ENCODE assay signal across 30 mouse cellular contexts in the genomic region with DNA sequence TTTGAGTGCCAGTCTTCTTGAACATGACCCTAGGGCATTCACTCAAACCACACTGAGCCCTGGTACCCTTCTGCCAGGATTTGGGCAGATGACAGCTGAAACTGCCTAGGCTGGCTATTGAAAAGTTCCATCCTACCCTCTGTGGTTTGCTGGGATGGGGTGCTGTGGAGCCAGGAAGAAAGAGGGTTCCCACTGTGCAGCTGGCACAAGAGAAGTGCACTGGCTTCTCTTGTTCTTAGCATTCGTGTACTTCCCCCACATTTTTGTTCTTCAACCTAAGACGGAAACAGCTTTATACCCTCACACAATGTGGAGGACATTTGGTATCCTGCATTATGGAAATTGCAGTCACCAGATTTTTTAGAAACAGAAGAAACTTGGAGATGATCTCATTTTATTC. TPM values are rescaled to one million over a fixed set of nuclear protein-coding genes. Genes with fewer than 3 reads are reported as not detected.
A peak's percentile ranks its signal among the peaks of the same experiment; 100 is the strongest.
DNase-seq lines count a peak whose midpoint lies in the region; ATAC-seq and TF ChIP-seq lines count a peak whose summit lies in the region.
"Had no signal": no experiment of that assay in that cellular context is flagged by ENCODE, and none has a peak within 500 bp of the region (broad histone marks: within the 10 kb centered on the region; RNA-seq: fewer than 3 reads in every experiment).

No protein-coding gene starts in this region.

- H3K27ac ChIP-seq in layer of hippocampus, adult 2 months, result peak overlapping the region; percentile 49; the same call in 1 of the 2 replicates
- H3K27ac ChIP-seq in spleen, adult 2 months (ENCODE audit: insufficient read depth, low read length), result 0 out of 2 replicates have a peak overlapping the region, but pooled peaks have one; percentile 6
- H3K27ac ChIP-seq in intestine, embryonic 16.5 days (ENCODE audit: low read length), result no peak overlapping the region
- H3K27ac ChIP-seq: embryonic facial prominence, embryonic 10.5 days; embryonic facial prominence, embryonic 13.5 days; heart, adult 2 months; heart, embryonic 10.5 days; heart, embryonic 13.5 days; hindbrain, embryonic 12.5 days; hindbrain, embryonic 15.5 days had no signal

- no peaks in the 10 kb centered on the region for H3K9me3 ChIP-seq in intestine, embryonic 16.5 days (ENCODE audit: control insufficient read depth, low read length)
- H3K9me3 ChIP-seq: embryonic facial prominence, embryonic 10.5 days; embryonic facial prominence, embryonic 13.5 days; G1E; heart, embryonic 10.5 days; heart, embryonic 13.5 days; hindbrain, embryonic 12.5 days; hindbrain, embryonic 15.5 days had no signal

- no peak overlapping the region for H3K4me3 ChIP-seq in layer of hippocampus, adult 2 months
- no peak overlapping the region for H3K4me3 ChIP-seq in spleen, adult 2 months (ENCODE audit: extremely low read depth, insufficient read depth, insufficient read length)
- no peak overlapping the region for H3K4me3 ChIP-seq in intestine, embryonic 16.5 days (ENCODE audit: low read length)
- H3K4me3 ChIP-seq: embryonic facial prominence, embryonic 10.5 days; embryonic facial prominence, embryonic 13.5 days; erythroblast, embryonic 14.5 days; heart, adult 2 months; heart, embryonic 10.5 days; heart, embryonic 13.5 days; hindbrain, embryonic 12.5 days; hindbrain, embryonic 15.5 days had no signal

- no peak for TF ChIP-seq CTCF in layer of hippocampus, adult 2 months (conservative IDR thresholded peaks at IDR 0.05)
- no peak for TF ChIP-seq CTCF in spleen, adult 2 months (IDR thresholded peaks at IDR 0.05; ENCODE audit: extremely low read depth, insufficient read depth, insufficient read length, insufficient replicate concordance)

- TF ChIP-seq POLR2A in spleen, adult 2 months (IDR thresholded peaks at IDR 0.05; ENCODE audit: low read depth, low read length), result no peak

- peak; percentile 92 for ATAC-seq in frontal cortex, adult (ENCODE audit: low TSS enrichment)
- no peak for ATAC-seq in intestine, embryonic 16.5 days
- ATAC-seq: forebrain, embryonic 14.5 days; forebrain, postnatal 0 days had no signal

- peaks cover 3% of the 10 kb centered on the region; the same call in 1 of the 2 replicates for H3K4me1 ChIP-seq in spleen, adult 2 months (ENCODE audit: control insufficient read depth, insufficient read depth, insufficient read length)
- H3K4me1 ChIP-seq in intestine, embryonic 16.5 days (ENCODE audit: control insufficient read depth, insufficient read depth, low read length), result peaks cover 6% of the 10 kb centered on the region

- H3K9ac ChIP-seq in intestine, embryonic 16.5 days (ENCODE audit: low read depth, low read length), result no peak overlapping the region
- H3K9ac ChIP-seq: embryonic facial prominence, embryonic 13.5 days; forebrain, postnatal 0 days; heart, embryonic 13.5 days; hindbrain, embryonic 12.5 days; hindbrain, embryonic 15.5 days had no signal

- no peak overlapping the region for H3K4me2 ChIP-seq in intestine, embryonic 16.5 days (ENCODE audit: low read depth, low read length)
- H3K4me2 ChIP-seq: embryonic facial prominence, embryonic 13.5 days; heart, embryonic 13.5 days; hindbrain, embryonic 12.5 days; hindbrain, embryonic 15.5 days had no signal

- DNase-seq in frontal cortex, postnatal 14 days (ENCODE audit: low spot score in 2 of 2), result no peak
- DNase-seq in layer of hippocampus, adult 2 months (ENCODE audit: low spot score in 2 of 2), result peak in 1 of 2 experiments; percentile 25
- DNase-seq in layer of hippocampus, postnatal 25 days (ENCODE audit: extremely low spot score in 1 of 2, low spot score in 1 of 2), result no peak
- DNase-seq in spleen, adult 2 months (ENCODE audit: low read depth in 1 of 2, low spot score in 2 of 2), result no peak
- DNase-seq in spleen, postnatal 14 days (ENCODE audit: low spot score in 2 of 2), result no peak
- peak; percentile 58 for DNase-seq in telencephalon, adult 2 months (ENCODE audit: low read depth, low spot score)
- DNase-seq: adrenal gland, adult 8-10 months; adrenal gland, postnatal 25 days; B cell, adult 2 months; cerebellum, adult 11 months; cerebellum, adult 2 months; cerebellum, postnatal 36 days; embryo, embryonic 11 days; forebrain, postnatal 0 days; gastrocnemius, postnatal 25 days; heart, adult 2 months; heart, postnatal 14 days; kidney, adult 11 months had no signal

- WGBS in spleen, adult 2 months, result 80% methylated on average over 2 of the region's 2 CpGs
- 64% methylated on average over 2 of the region's 2 CpGs for WGBS in intestine, embryonic 16.5 days

- H3K27me3 ChIP-seq in spleen, adult 2 months (ENCODE audit: control insufficient read depth, insufficient read depth, low read length), result no peaks in the 10 kb centered on the region
- H3K27me3 ChIP-seq in intestine, embryonic 16.5 days (replicated peaks; ENCODE audit: control insufficient read depth, insufficient read depth, low read length), result no peaks in the 10 kb centered on the region
- H3K27me3 ChIP-seq: CH12.LX; heart, embryonic 13.5 days had no signal

- peaks cover 5% of the 10 kb centered on the region for H3K36me3 ChIP-seq in spleen, adult 2 months (ENCODE audit: control insufficient read depth, insufficient read depth, low read length)
- no peaks in the 10 kb centered on the region for H3K36me3 ChIP-seq in intestine, embryonic 16.5 days (ENCODE audit: control insufficient read depth, insufficient read depth, low read length)
- H3K36me3 ChIP-seq: embryonic facial prominence, embryonic 10.5 days; embryonic facial prominence, embryonic 13.5 days; G1E; heart, embryonic 10.5 days; heart, embryonic 13.5 days; hindbrain, embryonic 12.5 days; hindbrain, embryonic 15.5 days had no signal

RNA-seq across cellular contexts. Expression of a gene that starts 9.7 kb away (rescaled TPM):
- total RNA-seq in layer of hippocampus, adult 2 months (2021), result 10 to 100 TPM; 26.6 to 33.2 TPM
- total RNA-seq in layer of hippocampus, postnatal 25 days (2021), result 10 to 100 TPM; 26.9 to 32.4 TPM
- 16.8 and 24.1 TPM in 2 replicates for polyA plus RNA-seq in spleen, adult 2 months (2012; rRNA removed)
- 32.3 and 38.5 TPM in 2 replicates for polyA plus RNA-seq in intestine, embryonic 16.5 days (2015; fragmentation: Nextera tagmentation; extraction: Ambion mirVana)
